Mouse (Mus musculus) NIH3T3 (cell line): Measurements from ENCODE around the gene 9330182L06Rik.

Source experiments
- DNase-seq: peaks from one replicate; pipeline ENCODE4 v3.0.0-alpha.2; 2012; ENCODE audit warnings: low read depth

Gene 9330182L06Rik

DNA sequence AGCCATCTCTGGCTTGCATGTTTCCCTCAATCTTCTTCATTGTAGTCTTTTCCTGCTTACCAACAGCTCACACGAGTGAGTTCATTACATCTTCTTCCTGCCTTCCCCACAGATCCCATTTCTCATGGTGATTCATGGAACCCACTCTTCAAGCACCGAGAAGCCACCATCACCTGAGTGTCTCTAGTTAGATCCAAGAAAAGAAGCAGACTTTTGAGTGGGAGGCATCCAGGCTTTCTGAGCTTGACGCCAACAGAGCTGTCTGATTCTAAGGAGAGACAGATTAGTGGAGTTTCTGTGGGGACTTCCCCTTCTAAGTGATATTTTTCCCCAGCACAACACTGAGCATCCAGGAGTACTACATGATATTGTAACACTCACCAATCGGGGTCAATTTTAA lies 259.6 kb downstream of the 9330182L06Rik start:
- no peak for DNase-seq
